Mouse (Mus musculus) kidney, adult 8-10 months (tissue): ENCODE results near the gene Zfp455.
"Not testable (repeated sequence)": the region's sequence is repeated elsewhere in the genome, so short reads cannot be mapped to it uniquely, and the experiment has no call there.

ENCODE experiments used
- DNase-seq, 2 experiments: peaks; one replicate each; pipeline ENCODE4 v3.0.0; 2022

The Zfp455 gene

GRCm38 (mm10) chr13:67194340-67194894, at the start of gene Zfp455:
Zfp455 (plus strand) TSS chr13:67194506.
- peak; percentile 37 to 62 for DNase-seq

DNA sequence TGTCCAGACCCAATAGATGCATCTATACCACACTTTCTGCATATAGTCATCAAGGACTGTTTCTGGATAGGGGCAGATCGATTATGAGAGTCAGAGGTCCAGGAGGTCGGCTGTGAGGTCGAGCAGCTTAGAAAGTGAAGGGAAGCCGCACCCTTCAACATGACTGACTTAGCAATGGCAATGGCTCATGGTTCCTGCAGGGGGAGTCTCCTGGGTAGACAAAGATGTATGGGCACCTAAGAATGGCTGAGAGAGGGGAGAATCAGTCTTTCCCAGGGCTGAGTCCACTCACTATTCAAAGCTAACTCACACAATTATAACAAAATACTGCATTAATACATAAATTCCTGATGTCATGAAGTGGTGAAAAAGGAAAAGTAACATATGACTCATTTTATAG, 28.2 kb upstream of the Zfp455 start:
- DNase-seq, result not testable (repeated sequence)

DNA sequence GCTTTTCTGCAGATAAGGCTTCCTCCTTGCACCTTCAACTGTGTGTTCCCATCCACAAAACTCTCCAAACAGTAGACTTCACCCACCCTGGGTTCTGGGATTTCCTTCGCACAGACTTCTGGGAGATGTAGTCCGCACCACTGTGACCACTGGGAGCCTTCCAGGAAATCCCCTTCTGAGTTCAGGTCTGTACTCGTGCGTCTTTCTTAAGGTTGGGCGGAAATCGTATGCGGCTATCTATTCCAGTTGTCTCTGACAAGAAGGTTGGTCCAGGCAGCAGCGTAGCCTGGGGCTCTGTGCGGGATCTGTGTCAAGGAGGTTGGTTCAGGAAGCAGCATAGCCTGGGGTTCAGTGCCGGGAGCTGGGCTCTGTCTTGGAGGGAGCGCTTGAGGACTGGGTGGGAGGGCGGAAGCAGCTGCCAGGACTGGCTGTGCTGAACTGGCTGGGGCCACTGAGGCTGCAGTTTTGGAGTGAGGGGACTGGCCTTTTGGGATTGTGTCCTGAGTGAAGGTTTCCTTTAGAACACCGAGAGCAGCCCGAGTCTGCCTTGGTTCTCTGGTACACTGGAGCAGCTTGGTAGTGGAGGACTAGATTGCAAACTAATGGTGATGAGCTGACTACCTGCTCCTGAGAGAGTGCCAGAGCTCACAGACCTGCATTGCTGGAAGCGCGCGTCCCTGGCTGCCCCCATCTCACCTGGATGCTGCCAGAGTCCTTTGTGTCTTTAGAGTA, 21.1 kb upstream of the Zfp455 start, which contains the start of gene Rsl1:
Gene Rsl1 (plus strand): TSS at position 192 of the 732 bp plus-strand sequence.
- peak; percentile 79 to 85 for DNase-seq

GRCm38 (mm10) chr13:67173723-67174055, 20.6 kb upstream of the Zfp455 start:
- DNase-seq, result no peak

- no peak for DNase-seq
Measured at GRCm38 (mm10) chr13:67201656-67202055, 7.3 kb downstream of the Zfp455 start.

GRCm38 (mm10) chr13:67214015-67214607, 19.8 kb downstream of the Zfp455 start:
- no peak for DNase-seq
